Mouse (Mus musculus): ENCODE data around the gene Rbfox3. TPM values are rescaled to one million over a fixed set of nuclear protein-coding genes. Genes with fewer than 3 reads are reported as not detected.

Rbfox3 gene
- total and polyA plus RNA-seq, 3 experiments: 0.16 TPM; not detected in 2

DNA sequence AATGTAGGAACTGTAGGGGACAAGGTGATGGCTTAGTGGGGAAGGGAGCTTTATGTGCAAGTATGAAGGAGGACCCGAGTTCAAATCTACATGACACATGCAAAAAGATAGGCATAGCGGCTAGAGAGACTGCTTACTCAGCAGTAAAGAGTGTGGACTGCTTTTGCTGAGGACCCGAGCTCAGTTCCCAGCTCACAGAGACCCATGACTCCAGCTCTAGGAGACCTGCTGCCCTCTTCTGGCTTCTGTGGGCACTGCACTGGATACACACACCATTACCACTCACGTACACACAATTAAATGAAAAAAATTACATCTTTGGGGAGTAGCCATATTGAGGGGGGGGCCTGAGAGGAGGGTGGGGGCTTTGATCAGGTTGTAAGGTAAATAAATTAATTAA lies 270.7 kb downstream of the Rbfox3 start:
- Histone ChIP-seq H3K27me3 (ENCODE audit: insufficient read depth, low read length) (no peaks in the 10 kb centered on the region), H3K4me1 (ENCODE audit: insufficient read depth, low read depth, low read length) (no peaks in the 10 kb centered on the region), H3K36me3 (replicated peaks) (no peaks in the 10 kb centered on the region), H3K4me3 (ENCODE audit: low read depth, low read length) (no peak overlapping the region), H3K9me3 (replicated peaks) (peaks cover 93% of the 10 kb centered on the region)
- ATAC-seq (ENCODE audit: extremely low read depth, insufficient number of reproducible peaks, low FRiP score, poor library complexity, severe bottlenecking): no peak
- TF ChIP-seq CTCF (IDR thresholded peaks at IDR 0.05; ENCODE audit: low read depth, low read length) (no peak), TAL1 (conservative IDR thresholded peaks at IDR 0.05; ENCODE audit: low read depth, low read length) (no peak), POLR2AphosphoS5 (IDR thresholded peaks at IDR 0.05; ENCODE audit: insufficient replicate concordance, low read depth, low read length) (no peak), GATA2 (IDR thresholded peaks at IDR 0.05; ENCODE audit: borderline replicate concordance, low read depth, low read length) (no peak), GATA1 (IDR thresholded peaks at IDR 0.05; ENCODE audit: borderline replicate concordance, low read length) (no peak)
- no peak for DNase-seq (ENCODE audit: low spot score)

DNA sequence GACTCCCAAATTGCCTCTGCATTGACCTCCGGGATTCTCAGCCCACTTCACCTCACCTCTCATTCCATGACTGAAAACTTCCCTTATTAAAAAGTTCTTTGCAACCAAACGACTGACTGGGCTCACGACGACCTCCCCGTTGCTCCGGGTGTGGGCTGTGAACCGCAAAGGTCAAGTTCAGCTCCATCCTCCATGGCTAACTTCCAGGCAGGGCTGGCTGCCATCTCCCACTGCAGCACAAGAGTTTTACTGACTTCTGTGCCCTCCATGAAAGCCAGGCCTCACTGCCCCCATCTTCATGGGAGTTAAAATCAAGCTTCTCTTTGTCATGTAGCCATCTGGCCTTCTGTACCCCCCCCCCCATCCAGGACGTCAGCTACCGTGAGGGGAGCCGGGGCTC lies 273.7 kb downstream of the Rbfox3 start:
- Histone ChIP-seq H3K9me3 (replicated peaks) (peaks cover 94% of the 10 kb centered on the region), H3K4me1 (ENCODE audit: insufficient read depth, low read depth, low read length) (no peaks in the 10 kb centered on the region), H3K27me3 (ENCODE audit: insufficient read depth, low read length) (no peaks in the 10 kb centered on the region), H3K36me3 (replicated peaks) (no peaks in the 10 kb centered on the region), H3K4me3 (ENCODE audit: low read depth, low read length) (no peak overlapping the region)
- ATAC-seq (ENCODE audit: extremely low read depth, insufficient number of reproducible peaks, low FRiP score, poor library complexity, severe bottlenecking): no peak
- TF ChIP-seq GATA2 (IDR thresholded peaks at IDR 0.05; ENCODE audit: borderline replicate concordance, low read depth, low read length): no peak
- TF ChIP-seq POLR2AphosphoS5 (IDR thresholded peaks at IDR 0.05; ENCODE audit: insufficient replicate concordance, low read depth, low read length): no peak
- no peak for TF ChIP-seq GATA1 (IDR thresholded peaks at IDR 0.05; ENCODE audit: borderline replicate concordance, low read length)
- TF ChIP-seq CTCF (IDR thresholded peaks at IDR 0.05; ENCODE audit: low read depth, low read length): no peak
- no peak for TF ChIP-seq TAL1 (conservative IDR thresholded peaks at IDR 0.05; ENCODE audit: low read depth, low read length)
- no peak for DNase-seq (ENCODE audit: low spot score)

DNA sequence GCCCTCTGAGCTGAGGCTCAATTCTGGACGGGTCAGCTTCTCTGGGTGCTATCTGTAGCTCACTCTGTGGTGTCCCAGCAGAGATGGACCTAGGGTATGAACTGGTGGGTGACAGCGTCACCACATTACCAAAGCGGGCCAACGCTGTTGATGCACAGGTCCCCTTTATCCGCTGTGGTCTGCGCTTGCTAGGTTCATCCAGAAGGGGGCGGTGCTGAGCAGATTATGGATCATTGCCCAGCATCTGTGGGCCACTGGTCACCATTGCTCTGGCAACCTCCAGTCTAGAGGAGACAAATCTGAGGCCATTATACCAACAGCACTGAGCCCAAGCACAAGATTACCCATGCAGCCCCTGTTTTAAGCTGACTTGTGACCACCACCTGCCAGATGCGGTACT lies 276.8 kb downstream of the Rbfox3 start:
- Histone ChIP-seq H3K27me3 (ENCODE audit: insufficient read depth, low read length) (no peaks in the 10 kb centered on the region), H3K36me3 (replicated peaks) (no peaks in the 10 kb centered on the region), H3K4me1 (ENCODE audit: insufficient read depth, low read depth, low read length) (no peaks in the 10 kb centered on the region), H3K4me3 (ENCODE audit: low read depth, low read length) (0 out of 2 replicates have a peak overlapping the region, but pooled peaks have one; percentile 25), H3K9me3 (replicated peaks) (peaks cover 98% of the 10 kb centered on the region)
- DNase-seq (ENCODE audit: low spot score) (no peak), ATAC-seq (ENCODE audit: extremely low read depth, insufficient number of reproducible peaks, low FRiP score, poor library complexity, severe bottlenecking) (no peak)
- TF ChIP-seq TAL1 (conservative IDR thresholded peaks at IDR 0.05; ENCODE audit: low read depth, low read length) (no peak), POLR2AphosphoS5 (IDR thresholded peaks at IDR 0.05; ENCODE audit: insufficient replicate concordance, low read depth, low read length) (no peak), GATA1 (IDR thresholded peaks at IDR 0.05; ENCODE audit: borderline replicate concordance, low read length) (no peak), CTCF (IDR thresholded peaks at IDR 0.05; ENCODE audit: low read depth, low read length) (no peak), GATA2 (IDR thresholded peaks at IDR 0.05; ENCODE audit: borderline replicate concordance, low read depth, low read length) (no peak)

DNA sequence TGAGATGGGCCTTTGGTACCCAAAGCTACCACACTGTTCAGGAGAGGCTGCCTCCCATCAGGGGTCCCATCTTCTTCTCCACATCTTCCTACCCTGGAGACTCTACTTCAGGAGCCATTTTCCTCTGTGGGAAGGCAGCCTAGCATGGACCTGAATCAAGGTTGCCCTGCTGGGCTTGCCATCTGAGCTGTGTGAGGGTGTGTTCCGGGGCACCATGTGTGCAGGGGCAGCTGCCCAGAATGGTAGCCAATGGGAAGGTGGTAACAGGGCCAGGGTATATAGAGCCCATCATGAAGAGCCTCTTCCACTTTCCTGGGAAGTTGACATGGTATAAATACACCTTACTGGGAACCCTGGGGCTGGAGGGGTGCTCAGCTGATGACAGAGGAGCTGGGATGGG lies 281.7 kb downstream of the Rbfox3 start:
- no peak for ATAC-seq (ENCODE audit: extremely low read depth, insufficient number of reproducible peaks, low FRiP score, poor library complexity, severe bottlenecking)
- DNase-seq (ENCODE audit: low spot score): no peak
- peaks cover 96% of the 10 kb centered on the region for H3K9me3 ChIP-seq (replicated peaks)
- H3K36me3 ChIP-seq (replicated peaks): no peaks in the 10 kb centered on the region
- H3K4me3 ChIP-seq (ENCODE audit: low read depth, low read length): no peak overlapping the region
- TF ChIP-seq CTCF (IDR thresholded peaks at IDR 0.05; ENCODE audit: low read depth, low read length) (no peak), GATA2 (IDR thresholded peaks at IDR 0.05; ENCODE audit: borderline replicate concordance, low read depth, low read length) (no peak), TAL1 (conservative IDR thresholded peaks at IDR 0.05; ENCODE audit: low read depth, low read length) (no peak), GATA1 (IDR thresholded peaks at IDR 0.05; ENCODE audit: borderline replicate concordance, low read length) (no peak), POLR2AphosphoS5 (IDR thresholded peaks at IDR 0.05; ENCODE audit: insufficient replicate concordance, low read depth, low read length) (no peak)
- no peaks in the 10 kb centered on the region for H3K27me3 ChIP-seq (ENCODE audit: insufficient read depth, low read length)
- H3K4me1 ChIP-seq (ENCODE audit: insufficient read depth, low read depth, low read length): no peaks in the 10 kb centered on the region

DNA sequence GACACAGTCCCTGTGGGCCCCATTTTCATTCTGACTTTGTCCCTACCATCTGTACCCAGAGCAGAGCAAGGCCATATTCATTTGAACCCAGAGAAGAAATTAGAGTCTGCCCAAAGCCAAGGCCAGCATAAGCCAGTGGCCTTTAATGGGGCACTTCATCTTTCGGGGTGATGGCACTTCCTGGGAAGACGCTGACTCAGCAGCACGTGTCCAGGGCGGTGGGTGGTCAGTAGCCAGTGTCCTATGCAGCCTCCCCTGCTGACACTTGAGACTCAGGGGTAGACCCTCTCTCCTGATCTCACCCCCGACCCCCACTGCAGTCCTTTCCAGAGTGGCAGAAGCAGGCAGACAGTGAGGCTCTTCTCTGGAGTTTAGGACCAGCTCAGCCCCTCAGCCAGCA lies 283.9 kb downstream of the Rbfox3 start:
- H3K9me3 ChIP-seq (replicated peaks): peaks cover 95% of the 10 kb centered on the region
- H3K27me3 ChIP-seq (ENCODE audit: insufficient read depth, low read length): no peaks in the 10 kb centered on the region
- H3K36me3 ChIP-seq (replicated peaks): no peaks in the 10 kb centered on the region
- no peaks in the 10 kb centered on the region for H3K4me1 ChIP-seq (ENCODE audit: insufficient read depth, low read depth, low read length)
- DNase-seq (ENCODE audit: low spot score): no peak
- TF ChIP-seq GATA2 (IDR thresholded peaks at IDR 0.05; ENCODE audit: borderline replicate concordance, low read depth, low read length) (no peak), CTCF (IDR thresholded peaks at IDR 0.05; ENCODE audit: low read depth, low read length) (no peak), TAL1 (conservative IDR thresholded peaks at IDR 0.05; ENCODE audit: low read depth, low read length) (no peak), GATA1 (IDR thresholded peaks at IDR 0.05; ENCODE audit: borderline replicate concordance, low read length) (no peak), POLR2AphosphoS5 (IDR thresholded peaks at IDR 0.05; ENCODE audit: insufficient replicate concordance, low read depth, low read length) (no peak)
- no peak for ATAC-seq (ENCODE audit: extremely low read depth, insufficient number of reproducible peaks, low FRiP score, poor library complexity, severe bottlenecking)
- H3K4me3 ChIP-seq (ENCODE audit: low read depth, low read length): no peak overlapping the region; the same call in 1 of the 2 replicates

DNA sequence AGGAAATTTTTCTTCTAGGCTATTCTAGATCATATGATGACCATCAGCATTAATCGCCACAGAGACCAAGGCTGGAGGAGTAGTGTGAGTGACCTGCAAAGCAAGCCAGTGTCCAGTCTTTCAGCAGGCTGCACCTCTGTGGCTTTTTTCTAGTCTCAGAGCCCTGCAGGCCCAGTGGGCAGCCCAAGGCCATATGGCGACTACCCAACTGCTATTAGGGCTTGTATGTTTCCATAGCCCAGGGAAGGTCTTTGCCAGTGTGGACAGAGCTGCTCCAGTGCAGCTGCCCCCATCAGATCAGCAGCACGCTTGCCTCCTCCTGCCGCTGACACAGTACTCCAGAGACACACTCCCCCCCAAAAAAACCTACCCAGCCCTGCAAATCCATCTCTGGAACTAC lies 290.5 kb downstream of the Rbfox3 start:
- Histone ChIP-seq H3K4me1 (ENCODE audit: insufficient read depth, low read depth, low read length) (no peaks in the 10 kb centered on the region), H3K4me3 (ENCODE audit: low read depth, low read length) (no peak overlapping the region; the same call in 1 of the 2 replicates), H3K36me3 (replicated peaks) (no peaks in the 10 kb centered on the region), H3K9me3 (replicated peaks) (peaks cover 93% of the 10 kb centered on the region), H3K27me3 (ENCODE audit: insufficient read depth, low read length) (no peaks in the 10 kb centered on the region)
- DNase-seq (ENCODE audit: low spot score): no peak
- ATAC-seq (ENCODE audit: extremely low read depth, insufficient number of reproducible peaks, low FRiP score, poor library complexity, severe bottlenecking): no peak
- TF ChIP-seq GATA2 (IDR thresholded peaks at IDR 0.05; ENCODE audit: borderline replicate concordance, low read depth, low read length): no peak
- no peak for TF ChIP-seq GATA1 (IDR thresholded peaks at IDR 0.05; ENCODE audit: borderline replicate concordance, low read length)
- no peak for TF ChIP-seq TAL1 (conservative IDR thresholded peaks at IDR 0.05; ENCODE audit: low read depth, low read length)
- no peak for TF ChIP-seq POLR2AphosphoS5 (IDR thresholded peaks at IDR 0.05; ENCODE audit: insufficient replicate concordance, low read depth, low read length)
- no peak for TF ChIP-seq CTCF (IDR thresholded peaks at IDR 0.05; ENCODE audit: low read depth, low read length)

Data from G1E (cell line).